Mouse (Mus musculus) G1E (cell line): Measurements from ENCODE around the gene Vash1. TPM values are rescaled to one million over a fixed set of nuclear protein-coding genes. Genes with fewer than 3 reads are reported as not detected.

Experiments used
- ATAC-seq: 2 replicates; pipeline ENCODE4 v1.8.0; 2016; ENCODE audit warnings: mild to moderate bottlenecking; ENCODE audit not compliant: insufficient number of reproducible peaks, poor library complexity, low FRiP score, severe bottlenecking; ENCODE audit errors: extremely low read depth
- DNase-seq: peaks from one replicate; pipeline ENCODE4 v3.0.0; 2012; ENCODE audit warnings: low spot score
- H3K27me3 ChIP-seq: 2 replicates; pipeline ENCODE4 v1.6.1; 2012; ENCODE audit warnings: mild to moderate bottlenecking, low read length, inconsistent platforms; ENCODE audit not compliant: insufficient read depth
- H3K36me3 ChIP-seq: replicated peaks from 2 replicates; pipeline ENCODE3; 2012; ENCODE audit warnings: mild to moderate bottlenecking, inconsistent platforms
- H3K4me1 ChIP-seq: 2 replicates; pipeline ENCODE4 v1.6.1; 2012; ENCODE audit warnings: low read depth, low read length, inconsistent platforms, mixed read lengths; ENCODE audit not compliant: insufficient read depth
- H3K4me3 ChIP-seq: 2 replicates; pipeline ENCODE4 v1.5.1; 2012; ENCODE audit warnings: low read depth, mild to moderate bottlenecking, inconsistent platforms, low read length, moderate library complexity, mixed read lengths
- H3K9me3 ChIP-seq: replicated peaks from 2 replicates; pipeline ENCODE4 v1.6.1; 2012; ENCODE audit warnings: inconsistent platforms
- CTCF ChIP-seq: IDR thresholded peaks from 2 replicates; pipeline ENCODE4 v1.5.1; 2012; ENCODE audit warnings: low read depth, low read length, inconsistent platforms, mixed read lengths
- GATA1 ChIP-seq: IDR thresholded peaks from 2 replicates; pipeline ENCODE4 v1.6.1; 2012; ENCODE audit warnings: borderline replicate concordance, low read length, inconsistent platforms, mixed read lengths
- GATA2 ChIP-seq: IDR thresholded peaks from 2 replicates; pipeline ENCODE4 v1.6.1; 2012; ENCODE audit warnings: low read depth, low read length, inconsistent platforms, borderline replicate concordance
- POLR2AphosphoS5 ChIP-seq: IDR thresholded peaks from 2 replicates; pipeline ENCODE4 v1.6.1; 2012; ENCODE audit warnings: low read depth, low read length, inconsistent platforms; ENCODE audit not compliant: insufficient replicate concordance
- TAL1 ChIP-seq: conservative IDR thresholded peaks from 2 replicates; pipeline ENCODE4 v1.6.1; 2012; ENCODE audit warnings: low read depth, low read length, inconsistent platforms, mixed read lengths
- polyA plus RNA-seq: library from polyadenylated mRNA; stranded (reverse); fragments of >175 nt; gene quantifications from 2 replicates; pipeline ENCODE4 v1.2.3, GENCODE M21; 2012
- total RNA-seq, 2 experiments: library from RNA; stranded (forward) in 1 of 2; stranded (reverse) in 1 of 2; fragments of 200-1000 nt in 1 of 2; fragments of >200 nt in 1 of 2; fragmentation: Nextera tagmentation in 1 of 2; gene quantifications; 2 replicates each; pipeline ENCODE4 v1.2.3; 2014 to 2017

Gene Vash1
- not detected in 2 replicates for total RNA-seq (2014; fragmentation: Nextera tagmentation)
- total RNA-seq (2017): not detected in 2 replicates
- polyA plus RNA-seq: 0.02 TPM in 1 of 2 replicates, not detected in the other

GRCm38 (mm10) chr12:86678591-86679545 lies at the start of gene Vash1:
Gene Vash1, plus strand, starts transcription at chr12:86678700.
- DNase-seq: no peak

GRCm38 (mm10) chr12:86628783-86629172 lies 49.7 kb upstream of the Vash1 start:
- no peak for DNase-seq
- H3K4me3 ChIP-seq: no peak overlapping the region
- H3K27me3 ChIP-seq: peaks cover 2% of the 10 kb centered on the region
- no peak for TF ChIP-seq CTCF
- TF ChIP-seq TAL1: no peak
- no peak for TF ChIP-seq POLR2AphosphoS5
- no peak for TF ChIP-seq GATA1
- no peak for TF ChIP-seq GATA2
- no peaks in the 10 kb centered on the region for H3K4me1 ChIP-seq
- no peaks in the 10 kb centered on the region for H3K36me3 ChIP-seq
- ATAC-seq: no peak
- no peaks in the 10 kb centered on the region for H3K9me3 ChIP-seq

More at GRCm38 (mm10) chr12:86678591-86679545, at the start of gene Vash1:
- Histone ChIP-seq H3K27me3 (peaks cover 19% of the 10 kb centered on the region; the same call in 1 of the 2 replicates), H3K4me1 (no peaks in the 10 kb centered on the region), H3K4me3 (no peak within 1 kb of the TSS), H3K36me3 (no peaks in the 10 kb centered on the region), H3K9me3 (peaks cover 3% of the 10 kb centered on the region; the same call in 1 of the 2 replicates)
- no peak for TF ChIP-seq GATA2
- TF ChIP-seq GATA1: no peak
- TF ChIP-seq POLR2AphosphoS5: no peak
- no peak for TF ChIP-seq TAL1
- no peak for TF ChIP-seq CTCF
- ATAC-seq: no peak

GRCm38 (mm10) chr12:86641763-86642162 lies 36.7 kb upstream of the Vash1 start:
- ATAC-seq: no peak

GRCm38 (mm10) chr12:86644512-86645273 lies 33.8 kb upstream of the Vash1 start:
- H3K27me3 ChIP-seq: peaks cover 10% of the 10 kb centered on the region

More at GRCm38 (mm10) chr12:86641763-86642162, 36.7 kb upstream of the Vash1 start:
- DNase-seq: peak; percentile 29
- no peaks in the 10 kb centered on the region for H3K36me3 ChIP-seq
- no peaks in the 10 kb centered on the region for H3K9me3 ChIP-seq
- H3K4me1 ChIP-seq: no peaks in the 10 kb centered on the region
- no peak overlapping the region for H3K4me3 ChIP-seq
- TF ChIP-seq CTCF: peak; percentile 55; the same call in 1 of the 2 replicates
- TF ChIP-seq POLR2AphosphoS5: no peak
- H3K27me3 ChIP-seq: peaks cover 10% of the 10 kb centered on the region

GRCm38 (mm10) chr12:86645494-86645893 lies 33.0 kb upstream of the Vash1 start:
- Histone ChIP-seq H3K4me1 (no peaks in the 10 kb centered on the region), H3K27me3 (peaks cover 10% of the 10 kb centered on the region), H3K36me3 (no peaks in the 10 kb centered on the region), H3K4me3 (no peak overlapping the region), H3K9me3 (no peaks in the 10 kb centered on the region)
- ATAC-seq: no peak
- no peak for DNase-seq
- TF ChIP-seq GATA2 (no peak), POLR2AphosphoS5 (no peak), GATA1 (no peak), CTCF (no peak), TAL1 (no peak)

More at GRCm38 (mm10) chr12:86644512-86645273, 33.8 kb upstream of the Vash1 start:
- TF ChIP-seq GATA2 (no peak), POLR2AphosphoS5 (no peak), CTCF (no peak), TAL1 (no peak), GATA1 (no peak)
- Histone ChIP-seq H3K36me3 (no peaks in the 10 kb centered on the region), H3K9me3 (no peaks in the 10 kb centered on the region), H3K4me3 (no peak overlapping the region), H3K4me1 (no peaks in the 10 kb centered on the region)
- DNase-seq: no peak
- no peak for ATAC-seq

- peaks cover 7% of the 10 kb centered on the region for H3K27me3 ChIP-seq
- no peaks in the 10 kb centered on the region for H3K9me3 ChIP-seq
- H3K36me3 ChIP-seq: no peaks in the 10 kb centered on the region
- DNase-seq: no peak
- TF ChIP-seq GATA2: no peak
- no peak for TF ChIP-seq POLR2AphosphoS5
- no peak for TF ChIP-seq TAL1
- TF ChIP-seq GATA1: no peak
- no peak for TF ChIP-seq CTCF
- no peaks in the 10 kb centered on the region for H3K4me1 ChIP-seq
- no peak for ATAC-seq
- H3K4me3 ChIP-seq: no peak overlapping the region
Observed at GRCm38 (mm10) chr12:86646831-86647230, 31.7 kb upstream of the Vash1 start.
